In the genomic region with DNA sequence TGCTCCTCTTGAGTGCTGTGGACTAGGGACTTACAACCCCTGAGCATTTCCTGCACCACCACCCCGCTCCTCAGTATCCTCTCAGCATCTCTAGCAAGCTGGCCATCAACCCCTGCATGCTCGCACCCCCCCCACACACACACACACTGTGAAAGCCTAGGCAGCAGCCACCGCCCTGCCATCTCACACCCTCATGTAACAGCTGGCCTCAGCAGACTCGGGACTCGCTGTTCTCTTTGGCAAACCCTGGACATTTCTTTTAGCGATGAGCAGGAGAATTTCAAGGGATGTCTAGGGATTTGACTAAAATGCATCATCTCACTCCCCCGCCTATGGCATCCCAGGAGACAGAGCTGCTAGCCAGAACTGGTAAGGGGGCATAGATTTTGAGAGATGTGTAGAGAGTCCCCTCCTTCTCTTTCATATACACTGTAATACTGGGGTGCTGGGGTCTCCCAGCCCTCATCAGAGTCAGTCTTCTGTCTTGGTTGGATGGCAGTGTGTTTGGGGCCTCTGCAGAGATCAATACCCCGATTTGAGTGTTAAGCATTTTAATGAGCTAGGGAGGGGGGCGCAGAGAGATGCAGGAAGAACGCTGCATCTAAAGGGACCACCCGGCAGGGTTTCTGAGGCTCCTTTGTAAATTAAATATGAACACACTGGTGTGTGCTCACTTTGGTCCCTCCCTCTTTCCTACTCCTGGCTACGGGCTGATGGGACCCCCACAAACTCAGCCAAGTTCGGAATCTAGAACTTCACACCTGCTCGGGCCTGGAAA, we compare ENCODE assay signal across 9 mouse cellular contexts. TPM values are rescaled to one million over a fixed set of nuclear protein-coding genes. Genes with fewer than 3 reads are reported as not detected.
DNase-seq lines count a peak whose midpoint lies in the region; ATAC-seq and TF ChIP-seq lines count a peak whose summit lies in the region.
"Had no signal": no experiment of that assay in that cellular context is flagged by ENCODE, and none has a peak within 500 bp of the region (broad histone marks: within the 10 kb centered on the region; RNA-seq: fewer than 3 reads in every experiment).

No protein-coding gene starts in this region.

- no peak for TF ChIP-seq POLR2A in thymus, adult 2 months (IDR thresholded peaks at IDR 0.05; ENCODE audit: control insufficient read depth, extremely low read depth, insufficient read depth, low read length, poor library complexity)

- H3K4me2 ChIP-seq in forebrain, embryonic 15.5 days (replicated peaks): peak overlapping the region; percentile 77

- peaks cover 82% of the 10 kb centered on the region for H3K4me1 ChIP-seq in forebrain, embryonic 15.5 days
- H3K4me1 ChIP-seq in limb, embryonic 10.5 days: peaks cover 56% of the 10 kb centered on the region
- peaks cover 9% of the 10 kb centered on the region; the same call in 1 of the 2 replicates for H3K4me1 ChIP-seq in thymus, adult 2 months (replicated peaks; ENCODE audit: control insufficient read depth, insufficient read depth, low read length)

- TF ChIP-seq CTCF in layer of hippocampus, adult 2 months (conservative IDR thresholded peaks at IDR 0.05): no peak
- TF ChIP-seq CTCF in thymus, adult 2 months (IDR thresholded peaks at IDR 0.05; ENCODE audit: borderline replicate concordance, control insufficient read depth, extremely low read depth, insufficient read depth, low read length, poor library complexity): no peak

- WGBS in forebrain, embryonic 15.5 days: 5% methylated on average over 14 of the region's 14 CpGs
- 5% methylated on average over 14 of the region's 14 CpGs for WGBS in limb, embryonic 10.5 days
- WGBS in thymus, adult 2 months: 19% methylated on average over 14 of the region's 14 CpGs

- peak in 1 of 2 experiments; percentile 19 for DNase-seq in layer of hippocampus, adult 2 months (ENCODE audit: low spot score in 2 of 2)
- no peak for DNase-seq in layer of hippocampus, adult 9-11 months
- no peak for DNase-seq in limb, embryonic 10.5 days (ENCODE audit: low spot score)
- peak; percentile 53 to 64 for DNase-seq in right cerebral cortex, adult 2 months (ENCODE audit: low spot score in 2 of 2)
- DNase-seq in kidney, adult 18-20 months: no peak
- DNase-seq in thymus, adult 2 months: no peak
- DNase-seq: adrenal gland, postnatal 36 days had no signal

- peak overlapping the region; percentile 65 for H3K4me3 ChIP-seq in layer of hippocampus, adult 2 months
- peak overlapping the region; percentile 54 for H3K4me3 ChIP-seq in forebrain, embryonic 15.5 days
- H3K4me3 ChIP-seq in limb, embryonic 10.5 days: peak overlapping the region; percentile 44; the same call in 1 of the 2 replicates
- no peak overlapping the region for H3K4me3 ChIP-seq in thymus, adult 2 months (ENCODE audit: control insufficient read depth, insufficient read depth, low read length)

- no peak for ATAC-seq in forebrain, embryonic 15.5 days (replicated peaks)
- ATAC-seq in CD4-positive, CD25-positive, alpha-beta regulatory T cell, adult 4 months: no peak

- no peaks in the 10 kb centered on the region for H3K9me3 ChIP-seq in forebrain, embryonic 15.5 days
- no peaks in the 10 kb centered on the region for H3K9me3 ChIP-seq in limb, embryonic 10.5 days (replicated peaks)

- peaks cover 33% of the 10 kb centered on the region; the same call in 1 of the 2 replicates for H3K27me3 ChIP-seq in forebrain, embryonic 15.5 days
- H3K27me3 ChIP-seq in limb, embryonic 10.5 days (ENCODE audit: low read depth, poor library complexity, severe bottlenecking): peaks cover 96% of the 10 kb centered on the region
- H3K27me3 ChIP-seq in thymus, adult 2 months (ENCODE audit: control insufficient read depth, insufficient read depth, low read length): peaks cover 27% of the 10 kb centered on the region; the same call in 1 of the 2 replicates

- H3K9ac ChIP-seq in forebrain, embryonic 15.5 days (replicated peaks): peak overlapping the region; percentile 70

- H3K36me3 ChIP-seq in forebrain, embryonic 15.5 days: no peaks in the 10 kb centered on the region
- no peaks in the 10 kb centered on the region for H3K36me3 ChIP-seq in limb, embryonic 10.5 days
- no peaks in the 10 kb centered on the region for H3K36me3 ChIP-seq in thymus, adult 2 months (ENCODE audit: control insufficient read depth, insufficient read depth, low read length)

- peak overlapping the region; percentile 95 for H3K27ac ChIP-seq in layer of hippocampus, adult 2 months
- H3K27ac ChIP-seq in forebrain, embryonic 15.5 days (replicated peaks): peak overlapping the region; percentile 97
- H3K27ac ChIP-seq in limb, embryonic 10.5 days: no peak overlapping the region
- no peak overlapping the region for H3K27ac ChIP-seq in thymus, adult 2 months (ENCODE audit: control insufficient read depth, insufficient read depth, low read length)

RNA-seq across cellular contexts. Expression of gene Islr, which starts 1.2 kb away (rescaled TPM):
- 10 to 100 TPM; 12.8 to 14.2 TPM for total RNA-seq in layer of hippocampus, adult 2 months (2021)
- 15.1 and 16.9 TPM in 2 replicates for polyA plus RNA-seq in forebrain, embryonic 15.5 days (2015; fragmentation: Nextera tagmentation; extraction: Ambion mirVana)
- polyA plus RNA-seq in limb, embryonic 10.5 days (2016; fragmentation: Nextera tagmentation; extraction: Ambion mirVana): 9.5 and 33.2 TPM in 2 replicates
- polyA plus RNA-seq in CD4-positive, CD25-positive, alpha-beta regulatory T cell, adult 4 months (2017; shearing (Covaris generic)): 1 to 10 TPM in 1 of 2 experiments, under 1 TPM in 1; 0.77 to 1.2 TPM
- polyA plus RNA-seq in thymus, adult 2 months (2012; rRNA removed): 25.3 and 32.2 TPM in 2 replicates

RNA-seq across cellular contexts. Expression of gene Islr2, which starts 1.3 kb away (rescaled TPM):
- total RNA-seq in layer of hippocampus, adult 2 months (2021): 100 to 1,000 TPM; 134 to 136 TPM
- 83.3 and 83.4 TPM in 2 replicates for polyA plus RNA-seq in forebrain, embryonic 15.5 days (2015; fragmentation: Nextera tagmentation; extraction: Ambion mirVana)
- 0.11 TPM in 1 of 2 replicates, not detected in the other for polyA plus RNA-seq in limb, embryonic 10.5 days (2016; fragmentation: Nextera tagmentation; extraction: Ambion mirVana)
- not detected for polyA plus RNA-seq in CD4-positive, CD25-positive, alpha-beta regulatory T cell, adult 4 months (2017; shearing (Covaris generic))
- polyA plus RNA-seq in thymus, adult 2 months (2012; rRNA removed): 0.50 and 1.4 TPM in 2 replicates

RNA-seq across cellular contexts. Expression of gene Pml, which starts 46.7 kb away (rescaled TPM):
- 10 to 100 TPM; 11.9 to 14.2 TPM for total RNA-seq in layer of hippocampus, adult 2 months (2021)
- 7.5 and 8.8 TPM in 2 replicates for polyA plus RNA-seq in forebrain, embryonic 15.5 days (2015; fragmentation: Nextera tagmentation; extraction: Ambion mirVana)
- 20.5 and 21.0 TPM in 2 replicates for polyA plus RNA-seq in limb, embryonic 10.5 days (2016; fragmentation: Nextera tagmentation; extraction: Ambion mirVana)
- 10 to 100 TPM; 45.9 to 77.9 TPM for polyA plus RNA-seq in CD4-positive, CD25-positive, alpha-beta regulatory T cell, adult 4 months (2017; shearing (Covaris generic))
- polyA plus RNA-seq in thymus, adult 2 months (2012; rRNA removed): 74.1 and 83.0 TPM in 2 replicates

RNA-seq across cellular contexts. Expression of gene Stoml1, which starts 50.1 kb away (rescaled TPM):
- 10 to 100 TPM; 78.6 to 78.7 TPM for total RNA-seq in layer of hippocampus, adult 2 months (2021)
- polyA plus RNA-seq in forebrain, embryonic 15.5 days (2015; fragmentation: Nextera tagmentation; extraction: Ambion mirVana): 107 and 109 TPM in 2 replicates
- polyA plus RNA-seq in limb, embryonic 10.5 days (2016; fragmentation: Nextera tagmentation; extraction: Ambion mirVana): 21.8 and 26.1 TPM in 2 replicates
- 10 to 100 TPM; 26.0 to 83.0 TPM for polyA plus RNA-seq in CD4-positive, CD25-positive, alpha-beta regulatory T cell, adult 4 months (2017; shearing (Covaris generic))
- 67.4 and 71.5 TPM in 2 replicates for polyA plus RNA-seq in thymus, adult 2 months (2012; rRNA removed)

Comparison
In these comparisons a context has a peak if more than half of its experiments do, and no peak if none do; other contexts are left out.
1. DNase-seq: peak in right cerebral cortex, adult 2 months (2 of 2); none in layer of hippocampus, adult 9-11 months (single experiment), limb, embryonic 10.5 days (single experiment), kidney, adult 18-20 months (single experiment) and thymus, adult 2 months (single experiment).
2. H3K27ac ChIP-seq: peak in layer of hippocampus, adult 2 months (single experiment) and forebrain, embryonic 15.5 days (single experiment); none in limb, embryonic 10.5 days (single experiment) and thymus, adult 2 months (single experiment).
3. RNA of gene Islr2, which starts 1.3 kb away (polyA plus RNA-seq): 83.3 to 83.4 TPM in forebrain, embryonic 15.5 days; 0.50 to 1.4 TPM in thymus, adult 2 months, 0.11 TPM in limb, embryonic 10.5 days and not detected in CD4-positive, CD25-positive, alpha-beta regulatory T cell, adult 4 months; every median in the first group is over 10 times any median in the second.